Comparison of ENCODE assay signal across 9 mouse cellular contexts in genomic region chr13:104962716-104963411, GRCm38 (mm10).
A peak's percentile ranks its signal among the peaks of the same experiment; 100 is the strongest.
DNase-seq lines count a peak whose midpoint lies in the region; ATAC-seq lines count a peak whose summit lies in the region.
"Had no signal": no experiment of that assay in that cellular context is flagged by ENCODE, and none has a peak within 500 bp of the region (broad histone marks: within the 10 kb centered on the region; RNA-seq: fewer than 3 reads in every experiment).

No protein-coding gene starts in this region.

- H3K4me3 ChIP-seq in intestine, embryonic 16.5 days (ENCODE audit: low read length), result no peak overlapping the region
- no peak overlapping the region for H3K4me3 ChIP-seq in neural tube, embryonic 14.5 days (ENCODE audit: low read depth, low read length)

- H3K36me3 ChIP-seq in intestine, embryonic 16.5 days (ENCODE audit: control insufficient read depth, insufficient read depth, low read length), result no peaks in the 10 kb centered on the region
- H3K36me3 ChIP-seq in neural tube, embryonic 14.5 days (ENCODE audit: control insufficient read depth, insufficient read depth, low read length), result no peaks in the 10 kb centered on the region

- no peaks in the 10 kb centered on the region for H3K4me1 ChIP-seq in intestine, embryonic 16.5 days (ENCODE audit: control insufficient read depth, insufficient read depth, low read length)
- H3K4me1 ChIP-seq in neural tube, embryonic 14.5 days (ENCODE audit: control insufficient read depth, insufficient read depth, low read length), result 0 out of 2 replicates have a peak, but pooled peaks cover 5% of the 10 kb centered on the region

- H3K4me2 ChIP-seq in intestine, embryonic 16.5 days (ENCODE audit: low read depth, low read length), result no peak overlapping the region
- no peak overlapping the region for H3K4me2 ChIP-seq in neural tube, embryonic 14.5 days (ENCODE audit: low read depth, low read length)

- H3K27ac ChIP-seq in intestine, embryonic 16.5 days (ENCODE audit: low read length), result no peak overlapping the region
- no peak overlapping the region; the same call in 1 of the 2 replicates for H3K27ac ChIP-seq in neural tube, embryonic 14.5 days (ENCODE audit: low read depth, low read length)

- no peak overlapping the region for H3K9ac ChIP-seq in intestine, embryonic 16.5 days (ENCODE audit: low read depth, low read length)
- H3K9ac ChIP-seq in neural tube, embryonic 14.5 days (replicated peaks; ENCODE audit: low read depth, low read length), result no peak overlapping the region

- ATAC-seq in intestine, embryonic 16.5 days, result peak; percentile 44; the same call in 1 of the 2 replicates
- ATAC-seq in neural tube, embryonic 14.5 days (ENCODE audit: low read depth), result peak; percentile 88; the same call in 1 of the 2 replicates

- no peaks in the 10 kb centered on the region for H3K27me3 ChIP-seq in intestine, embryonic 16.5 days (replicated peaks; ENCODE audit: control insufficient read depth, insufficient read depth, low read length)
- H3K27me3 ChIP-seq in neural tube, embryonic 14.5 days (ENCODE audit: control insufficient read depth, insufficient read depth, low read length), result no peaks in the 10 kb centered on the region

- H3K9me3 ChIP-seq in intestine, embryonic 16.5 days (ENCODE audit: control insufficient read depth, low read length), result no peaks in the 10 kb centered on the region
- no peaks in the 10 kb centered on the region for H3K9me3 ChIP-seq in neural tube, embryonic 14.5 days (ENCODE audit: control insufficient read depth, low read length)

- 56% methylated on average over 11 of the region's 11 CpGs for WGBS in intestine, embryonic 16.5 days
- WGBS in neural tube, embryonic 14.5 days, result 54% methylated on average over 11 of the region's 11 CpGs

- DNase-seq in layer of hippocampus, adult 11-12 months (ENCODE audit: low spot score), result peak; percentile 66
- no peak for DNase-seq in layer of hippocampus, adult 9-10 months (ENCODE audit: low spot score)
- peak; percentile 68 to 82 for DNase-seq in cerebellum, postnatal 14 days
- DNase-seq in thymus, postnatal 36 days, result no peak
- no peak for DNase-seq in adrenal gland, postnatal 10 days
- no peak for DNase-seq in ovary, postnatal 14 days (ENCODE audit: low spot score)
- DNase-seq: kidney, adult 11 months had no signal

Comparison
In these comparisons a context has a peak if more than half of its experiments do, and no peak if none do; other contexts are left out.
1. DNase-seq: peak in layer of hippocampus, adult 11-12 months (single experiment) and cerebellum, postnatal 14 days (2 of 2); none in layer of hippocampus, adult 9-10 months (single experiment), thymus, postnatal 36 days (0 of 2), adrenal gland, postnatal 10 days (single experiment) and ovary, postnatal 14 days (single experiment).